Mouse (Mus musculus) regulatory T cell (primary cell): ENCODE measurements around the gene Gas7.

Experiments
- in situ Hi-C: fragments of 300-600 bp; cut with MboI, MseI; formaldehyde crosslinking; loops from one replicate; pipeline ENCODE4 v1.15.1; 2025; ENCODE audit warnings: high pct_unique_total_duplicates

Gas7 gene

DNA sequence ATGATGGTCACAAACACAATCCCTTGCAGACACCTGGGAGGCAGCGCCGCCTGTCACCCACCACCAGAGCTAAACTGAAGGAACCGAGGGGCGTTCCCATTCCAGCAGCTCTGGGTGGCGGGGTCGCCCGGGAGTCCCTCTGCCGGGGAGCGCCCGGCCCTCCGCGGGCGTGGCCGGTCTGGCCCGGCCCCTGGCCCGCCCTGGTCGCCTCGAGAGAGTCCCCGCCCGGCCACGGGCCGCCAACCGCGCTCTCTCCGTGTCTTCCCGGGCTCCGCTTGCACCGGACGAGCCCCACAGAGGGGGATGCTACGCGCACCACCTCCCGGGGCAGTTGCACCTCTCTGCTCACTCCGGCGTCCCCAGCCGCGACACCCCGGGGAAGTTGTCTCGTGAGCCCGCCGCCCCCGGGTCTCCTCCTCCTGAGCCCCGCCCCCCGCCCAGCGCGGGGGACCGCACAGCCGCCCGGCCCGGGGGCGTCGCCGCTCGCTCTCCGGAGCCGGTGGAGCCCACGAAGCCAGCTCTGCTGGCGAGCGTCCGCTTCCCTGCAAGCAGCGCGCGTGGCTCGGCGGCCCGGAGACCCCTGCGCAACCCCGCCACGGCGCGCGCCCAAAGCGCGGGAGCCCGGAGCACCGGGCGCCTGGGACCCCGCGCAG, at the start of gene Gas7:
Gene Gas7, plus strand, starts transcription at position 564 of the 653 bp plus-strand sequence.
- in situ Hi-C loops: no loop called here

DNA sequence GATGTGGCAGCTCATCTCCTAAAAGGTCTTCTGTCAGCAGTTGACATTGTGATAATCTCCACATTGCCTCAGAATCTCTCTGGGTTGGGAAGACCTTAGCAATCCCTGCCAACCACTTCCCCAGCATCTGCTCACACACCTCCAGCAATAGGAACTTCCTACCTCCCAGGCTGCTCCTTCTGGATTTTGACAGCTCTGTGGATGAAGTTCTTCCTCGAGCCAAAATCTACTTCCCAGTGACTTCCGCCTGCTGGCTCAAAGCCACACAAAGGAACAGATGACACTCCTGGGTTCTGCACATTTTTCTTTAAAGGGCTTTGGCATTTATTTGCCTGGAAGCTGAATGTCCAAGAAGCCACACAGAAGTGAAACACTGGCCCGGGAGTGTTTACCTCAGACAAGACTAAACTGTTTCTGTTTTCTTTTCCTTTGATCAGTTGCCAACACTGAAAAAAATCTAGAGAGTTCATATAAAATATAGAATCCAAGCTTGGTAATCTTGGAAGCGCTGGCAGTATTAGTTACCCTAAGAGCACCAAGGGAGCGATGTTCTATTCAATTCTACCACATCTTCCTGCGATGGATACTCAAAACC, 40.8 kb upstream of the Gas7 start:
- in situ Hi-C loops: no loop called here

DNA sequence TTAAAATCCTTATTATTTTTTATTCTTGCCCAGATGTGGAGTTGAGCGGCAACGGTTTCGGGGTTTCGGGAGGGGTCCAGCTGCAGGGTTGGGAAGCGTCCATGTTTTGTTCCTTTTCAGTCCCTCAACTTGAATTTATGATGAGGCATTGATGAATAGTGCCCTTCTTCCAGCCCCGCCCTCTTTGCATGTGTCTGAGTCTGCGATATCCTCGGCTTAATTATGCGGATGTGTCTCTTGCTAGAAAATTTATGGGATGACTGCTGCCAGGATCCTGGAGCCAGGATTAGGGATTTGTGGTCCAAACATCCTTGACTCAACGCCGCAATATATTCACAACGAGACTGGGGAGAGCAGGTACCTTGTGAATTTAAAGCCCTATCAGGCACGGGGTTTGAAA, 31.7 kb upstream of the Gas7 start:
- in situ Hi-C loops: no loop called here

DNA sequence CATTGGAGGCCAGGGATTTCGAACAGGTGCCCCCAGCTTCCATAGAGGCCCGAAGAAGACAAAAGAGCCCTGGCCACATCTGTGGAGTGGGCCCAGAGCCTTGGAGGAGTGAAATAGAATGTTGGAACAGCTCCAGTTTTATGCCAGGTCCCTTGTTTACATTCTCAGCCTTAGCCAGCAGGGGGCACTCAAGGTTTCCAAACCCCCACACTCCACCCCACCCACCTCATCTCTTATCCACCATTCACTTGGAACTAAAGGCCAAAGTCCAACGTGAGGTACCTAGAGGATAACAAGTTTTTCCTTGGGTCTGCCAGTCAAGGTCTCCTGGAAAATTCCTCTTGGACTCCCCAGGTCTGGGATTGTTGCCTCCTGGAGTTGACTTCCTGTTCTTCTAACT, 27.0 kb upstream of the Gas7 start:
- in situ Hi-C loops: no loop called here

DNA sequence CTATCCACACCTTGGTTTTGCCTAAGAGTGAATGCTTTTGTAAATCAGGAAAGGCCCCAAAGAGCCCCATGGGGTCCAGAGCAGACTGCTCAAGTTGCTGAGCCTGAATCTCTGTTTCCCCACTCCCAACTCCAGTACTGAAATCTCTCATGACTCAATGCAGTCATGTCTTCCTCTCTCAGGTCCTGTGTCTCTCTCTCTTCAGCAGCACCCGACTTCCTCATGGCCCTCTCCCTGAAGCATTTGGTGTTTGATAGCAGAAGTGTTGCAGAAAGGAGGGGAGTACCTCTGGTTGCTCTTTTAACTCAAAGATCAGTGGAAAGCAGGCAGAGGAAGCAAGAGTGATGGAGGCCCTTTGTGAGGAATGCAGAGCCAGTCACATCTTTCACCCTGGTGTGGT, 25.4 kb upstream of the Gas7 start:
- in situ Hi-C loops: no loop called here

DNA sequence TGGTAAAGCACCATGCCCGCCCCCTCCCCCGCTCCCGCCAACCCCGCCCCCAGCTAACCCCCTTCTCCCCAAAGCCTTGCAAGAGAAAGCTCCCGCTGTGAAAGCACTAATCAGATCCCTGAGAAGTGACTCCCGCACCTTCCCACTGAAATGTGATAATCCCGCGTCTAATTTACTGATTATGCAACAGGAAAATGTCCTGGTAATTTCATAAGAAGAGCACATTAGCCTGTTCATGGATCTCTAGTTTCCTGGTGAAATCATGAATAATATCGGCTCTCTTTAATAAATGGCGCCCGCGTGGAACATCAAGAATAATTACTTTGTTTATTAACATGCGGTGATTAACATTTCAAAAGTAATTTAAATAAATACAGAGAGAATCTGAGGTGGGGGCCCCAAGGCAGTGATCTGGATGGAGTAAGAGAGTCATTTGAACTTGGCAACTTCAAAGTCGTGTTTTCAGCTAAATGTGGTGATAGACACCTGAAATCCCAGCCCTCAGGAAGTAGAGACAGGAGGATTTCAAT, 24.1 kb upstream of the Gas7 start:
- in situ Hi-C loops: no loop called here

DNA sequence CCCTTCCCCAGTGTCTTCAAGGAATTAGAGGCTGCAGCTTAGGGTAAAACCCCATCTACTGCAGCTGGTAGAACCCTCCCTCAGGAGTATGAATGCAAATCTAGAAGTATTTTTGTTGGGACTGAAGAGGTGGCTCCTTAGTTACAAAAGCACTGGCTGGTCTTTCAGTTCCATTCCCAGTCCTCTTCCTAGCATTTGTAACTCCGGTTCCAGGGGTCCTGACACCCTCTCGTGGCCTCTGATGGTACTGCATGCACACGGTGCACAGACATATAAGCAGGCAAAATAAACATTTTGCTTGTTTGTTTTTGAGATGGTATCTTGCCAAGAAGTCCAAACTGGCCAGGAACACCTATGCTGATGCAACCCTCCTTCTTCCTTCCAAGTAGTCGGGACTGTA, 23.4 kb upstream of the Gas7 start:
- in situ Hi-C loops: no loop called here

DNA sequence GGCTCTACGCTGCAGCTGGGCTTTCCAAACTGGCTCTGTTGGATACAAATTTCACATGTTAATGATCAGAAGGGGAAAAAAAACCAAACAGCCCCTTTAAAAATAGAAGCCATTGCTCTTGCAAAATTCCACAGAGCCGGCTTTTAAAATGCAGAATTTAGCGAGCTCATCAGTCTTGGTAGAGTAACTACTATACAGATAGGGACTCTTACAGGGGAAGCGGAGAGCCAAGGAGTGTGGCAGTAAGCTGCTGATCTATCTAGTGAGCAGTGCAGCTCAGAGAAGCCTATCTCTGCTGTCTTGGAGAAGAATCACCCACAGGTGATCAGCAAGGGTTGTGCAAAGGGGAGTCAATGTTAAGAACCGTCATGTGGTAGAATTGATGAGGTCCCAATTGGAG, 21.5 kb upstream of the Gas7 start:
- in situ Hi-C loops: no loop called here

DNA sequence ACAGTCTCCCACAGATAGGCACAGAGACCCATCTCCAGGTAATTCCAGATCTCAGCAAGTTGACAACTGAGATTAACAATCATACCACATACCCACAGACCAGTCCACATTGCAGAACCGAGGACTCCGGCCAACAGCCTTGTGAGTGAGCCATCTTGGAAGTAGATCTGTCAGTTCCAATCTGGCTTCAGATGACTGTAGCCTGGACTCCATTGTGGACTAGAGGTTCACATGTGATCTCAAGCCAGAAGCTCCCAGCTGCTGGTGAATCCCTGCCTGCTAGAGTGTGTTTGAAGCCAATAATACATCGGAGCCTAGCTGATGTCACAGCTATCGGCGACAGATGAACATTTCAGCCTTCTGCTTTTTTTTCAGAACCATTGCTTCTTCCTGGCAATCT, 16.5 kb upstream of the Gas7 start:
- in situ Hi-C loops: no loop called here

DNA sequence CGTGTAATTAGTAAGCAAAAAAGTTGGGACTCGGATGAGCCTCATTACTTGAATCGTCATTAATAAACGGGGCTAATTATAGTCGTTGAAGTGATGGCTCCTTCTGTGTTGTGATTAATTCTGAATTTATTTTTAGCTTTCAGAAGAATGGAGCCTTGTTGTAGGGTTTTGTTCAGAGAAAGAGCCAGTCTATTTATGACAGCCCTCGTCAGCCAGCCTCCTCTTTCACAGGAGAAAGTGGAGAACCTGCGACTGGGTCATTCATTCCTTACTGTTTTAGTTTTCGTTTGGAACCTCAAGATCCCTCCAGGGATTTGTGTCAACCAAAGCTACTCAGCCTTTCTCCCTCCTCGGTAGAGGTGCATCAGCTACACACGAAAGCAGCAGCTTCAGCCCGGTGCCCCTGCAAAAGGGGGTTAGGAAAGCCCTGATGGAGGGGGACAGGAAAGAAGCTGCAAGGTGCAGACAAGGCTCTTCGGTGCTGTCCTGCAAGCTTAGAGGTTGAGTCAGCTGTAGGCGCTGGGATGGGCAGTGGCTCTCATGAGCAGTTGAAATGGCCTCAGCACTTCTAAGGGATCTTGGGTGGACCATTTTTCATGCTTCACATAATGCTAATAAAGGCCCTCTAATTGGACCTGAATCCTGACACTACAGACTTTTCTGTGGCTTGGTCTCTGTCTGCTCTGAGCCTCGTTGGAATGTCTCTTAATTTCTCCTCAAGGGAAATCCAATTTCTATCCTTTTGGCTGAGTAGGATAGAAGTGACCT, 10.0 kb upstream of the Gas7 start:
- in situ Hi-C loops: no loop called here

- in situ Hi-C loops: no loop called here
Observed at GRCm38 (mm10) chr11:67451525-67451924, 3.7 kb upstream of the Gas7 start.

DNA sequence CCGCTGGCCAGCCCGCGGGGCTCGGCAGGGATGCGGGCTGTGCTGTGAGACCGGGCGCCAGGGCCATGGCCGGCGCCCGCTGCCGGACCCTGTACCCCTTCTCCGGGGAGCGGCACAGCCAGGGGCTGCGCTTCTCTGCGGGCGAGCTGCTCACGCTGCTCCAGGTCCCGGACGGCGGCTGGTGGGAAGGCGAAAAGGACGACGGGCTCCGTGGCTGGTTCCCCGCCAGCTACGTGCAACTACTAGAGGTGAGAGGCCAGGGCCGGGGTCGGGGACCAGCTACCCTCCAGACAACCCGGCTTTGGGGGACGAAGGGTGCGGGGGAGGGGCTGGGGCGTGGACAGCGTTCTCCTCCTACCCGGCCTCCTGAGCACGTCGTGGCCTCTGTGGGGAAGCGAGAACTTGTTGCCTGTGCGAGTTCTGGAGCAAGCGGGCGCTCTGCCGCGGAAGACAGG, 317 bp downstream of the Gas7 start:
- in situ Hi-C loops: no loop called here

DNA sequence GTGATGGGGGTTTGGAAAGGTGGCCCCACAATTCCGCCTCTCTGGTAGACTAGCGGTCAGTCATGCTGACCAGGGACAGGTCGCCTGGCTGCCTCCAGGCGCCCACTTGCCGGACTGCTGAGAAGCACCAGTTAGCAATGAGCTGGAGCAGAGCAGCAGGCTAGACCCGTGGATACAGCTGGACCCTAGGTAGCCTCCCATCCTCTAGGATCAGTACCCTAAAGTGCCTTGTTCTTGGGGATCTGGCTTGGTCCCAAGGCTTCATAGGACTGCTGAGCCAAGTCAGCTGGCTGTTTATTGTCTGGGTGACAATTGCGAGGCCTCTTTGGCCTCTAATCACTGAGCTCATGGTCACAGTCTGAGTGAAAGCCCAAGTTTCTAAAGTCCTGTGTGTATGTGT, 792 bp downstream of the Gas7 start:
- in situ Hi-C loops: no loop called here

DNA sequence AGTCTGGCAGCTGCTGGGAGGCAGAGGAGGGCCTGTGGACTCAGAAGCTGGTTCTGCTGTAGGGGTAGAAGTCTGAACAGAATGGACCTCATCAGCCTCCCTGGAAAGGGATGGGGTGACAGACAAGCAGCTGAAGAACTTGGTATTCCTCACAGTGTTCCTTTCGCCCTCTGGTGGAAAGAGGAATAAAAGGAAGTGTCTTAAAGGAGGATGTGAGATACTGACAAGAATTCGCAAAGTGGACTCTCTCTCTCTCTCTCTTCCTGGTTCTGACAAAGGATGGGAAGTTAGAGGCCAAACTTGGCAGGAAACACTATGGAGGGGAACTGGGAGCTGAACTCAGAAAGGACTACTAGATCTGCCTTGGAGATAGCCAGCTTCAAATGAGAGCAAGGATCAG, 2.9 kb downstream of the Gas7 start:
- in situ Hi-C loops: no loop called here

- in situ Hi-C loops: no loop called here
Observed at GRCm38 (mm10) chr11:67467132-67467531, 11.9 kb downstream of the Gas7 start.

DNA sequence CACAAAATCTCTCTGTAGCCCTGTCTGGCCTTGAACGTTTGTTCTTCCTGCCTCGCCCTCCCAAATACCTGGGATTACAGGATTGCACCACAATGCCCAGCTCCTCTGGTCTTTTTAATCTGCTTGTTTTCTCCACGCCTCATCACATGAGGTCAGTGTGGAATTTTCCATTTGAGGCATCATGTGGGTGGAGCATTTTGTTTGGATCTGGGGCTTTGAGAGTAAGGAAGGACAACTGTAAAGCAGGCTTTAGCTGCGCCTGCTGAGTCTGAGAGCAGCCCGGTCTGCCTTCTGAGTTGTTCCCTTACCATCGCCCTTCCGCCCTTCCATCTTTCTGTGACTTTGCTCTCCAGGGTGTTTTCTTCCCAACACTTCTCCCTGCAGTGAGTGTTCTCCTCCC, 13.6 kb downstream of the Gas7 start:
- in situ Hi-C loops: no loop called here

DNA sequence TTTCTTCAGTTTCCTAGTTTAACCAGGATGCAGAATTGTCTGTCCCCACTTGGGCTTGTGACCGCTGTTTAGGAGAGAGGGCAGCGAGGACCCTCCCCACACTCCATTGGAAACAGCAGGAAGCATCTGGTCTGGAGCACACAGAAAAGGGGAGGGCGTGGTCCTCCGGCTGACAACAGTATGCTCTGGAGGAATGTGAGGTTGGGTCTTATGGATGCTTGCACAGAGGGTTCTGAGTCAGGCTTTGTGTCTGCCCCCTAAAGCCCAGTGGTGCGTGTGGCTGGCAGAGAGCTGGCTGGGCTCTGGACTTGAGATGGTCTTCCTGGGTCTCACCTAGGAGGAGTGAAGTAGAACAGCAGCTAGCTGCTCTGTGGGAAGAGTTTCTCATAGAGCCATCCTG, 19.4 kb downstream of the Gas7 start:
- in situ Hi-C loops: no loop called here

DNA sequence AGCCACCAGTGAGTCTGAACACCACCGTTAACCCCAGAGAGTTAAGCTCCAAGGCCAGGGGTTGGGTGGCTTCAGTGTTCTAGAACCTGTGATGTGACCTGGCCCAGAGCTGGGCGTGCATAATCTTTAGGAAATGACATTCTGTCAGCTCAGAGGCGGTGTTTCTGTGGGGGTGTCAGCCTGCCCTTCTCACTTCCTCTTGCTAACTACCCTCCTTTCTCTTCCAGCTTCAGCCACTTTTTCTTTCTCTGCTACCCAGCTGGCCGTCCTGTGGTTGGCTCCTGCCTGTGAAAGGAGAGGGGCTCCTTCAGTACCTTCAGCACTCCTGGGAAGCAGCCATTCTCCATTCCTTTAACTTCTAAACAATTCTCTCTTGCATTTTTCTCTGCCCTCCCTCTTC, 24.3 kb downstream of the Gas7 start:
- in situ Hi-C loops: no loop called here

DNA sequence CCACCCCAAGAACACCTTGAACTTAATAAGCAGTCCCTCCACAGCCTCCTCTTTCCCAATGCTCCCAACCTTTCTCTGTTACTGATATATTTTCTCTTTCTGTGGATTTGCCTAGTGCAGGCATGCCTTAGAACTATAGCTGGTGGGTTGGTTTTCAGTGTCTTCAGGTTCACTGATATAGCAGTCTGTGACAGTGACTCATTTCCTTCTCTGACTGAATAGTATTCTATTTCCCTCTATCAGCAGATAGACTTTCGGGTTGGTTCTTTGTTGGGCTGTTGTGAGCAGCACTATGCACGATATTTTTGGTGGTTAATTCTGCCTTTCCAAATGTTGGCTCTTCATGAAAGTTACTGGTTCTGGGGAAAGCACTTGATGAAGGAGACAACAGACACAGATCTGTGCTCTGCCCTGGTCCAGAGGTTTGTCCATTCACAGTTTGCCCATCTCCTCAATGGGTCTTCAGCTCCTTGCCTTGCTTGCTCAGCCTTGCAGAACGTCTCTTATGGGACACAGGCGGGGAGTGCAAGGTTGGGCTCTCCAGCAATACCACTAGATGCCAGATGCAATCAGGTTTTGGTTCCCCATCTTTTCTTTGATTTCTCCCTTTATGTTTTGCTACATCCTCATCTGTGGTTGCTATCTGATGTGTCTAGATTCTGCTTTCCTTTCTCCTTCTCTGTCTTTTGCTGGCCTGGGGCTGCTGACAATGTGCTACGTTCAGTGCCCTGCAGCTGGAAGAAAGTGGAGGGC, 25.1 kb downstream of the Gas7 start:
- in situ Hi-C loops: no loop called here

- in situ Hi-C loops: no loop called here
Observed at GRCm38 (mm10) chr11:67481691-67482090, 26.5 kb downstream of the Gas7 start.

- in situ Hi-C loops: no loop called here
Observed at GRCm38 (mm10) chr11:67482217-67482760, 27.1 kb downstream of the Gas7 start.

DNA sequence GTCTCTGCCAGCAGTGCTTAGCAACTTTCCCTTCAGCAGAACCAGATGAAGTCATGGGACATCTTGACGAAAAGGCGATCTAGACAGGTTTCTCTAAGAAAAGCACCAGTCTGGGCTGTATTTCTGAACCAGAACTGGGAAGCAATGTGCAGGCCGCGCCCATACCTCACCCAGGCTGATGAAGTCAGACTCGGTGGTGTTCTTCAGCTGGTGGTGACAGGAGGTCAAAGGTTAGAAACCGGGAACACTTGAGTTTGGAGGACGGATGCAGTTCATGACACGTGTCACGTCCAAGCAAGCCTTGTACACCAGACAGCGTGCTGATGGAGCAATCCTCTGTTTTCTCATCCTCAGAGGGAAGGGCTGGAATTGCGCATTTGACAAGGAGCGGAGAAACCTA, 32.9 kb downstream of the Gas7 start:
- in situ Hi-C loops: no loop called here
